ENCODE assay signal across 8 mouse cellular contexts in genomic region chr12:70494494-70495281, GRCm38 (mm10). TPM values are rescaled to one million over a fixed set of nuclear protein-coding genes. Genes with fewer than 3 reads are reported as not detected.
DNase-seq lines count a peak whose midpoint lies in the region; ATAC-seq and TF ChIP-seq lines count a peak whose summit lies in the region.

No protein-coding gene starts in this region.

- TF ChIP-seq CTCF in layer of hippocampus, adult 2 months (conservative IDR thresholded peaks at IDR 0.05), result peak; percentile 86
- peak; percentile 59 for TF ChIP-seq CTCF in cortical plate, adult 2 months (IDR thresholded peaks at IDR 0.05; ENCODE audit: extremely low read depth, insufficient read depth, low read length)
- TF ChIP-seq CTCF in thymus, adult 2 months (IDR thresholded peaks at IDR 0.05; ENCODE audit: borderline replicate concordance, control insufficient read depth, extremely low read depth, insufficient read depth, low read length, poor library complexity), result no peak

- H3K9me3 ChIP-seq in heart, embryonic 16.5 days (replicated peaks; ENCODE audit: control insufficient read depth, low read length), result 0 out of 2 replicates have a peak, but pooled peaks cover 3% of the 10 kb centered on the region

- H3K36me3 ChIP-seq in heart, embryonic 16.5 days (ENCODE audit: control insufficient read depth, insufficient read depth), result no peaks in the 10 kb centered on the region
- no peaks in the 10 kb centered on the region for H3K36me3 ChIP-seq in thymus, adult 2 months (ENCODE audit: control insufficient read depth, insufficient read depth, low read length)

- DNase-seq in layer of hippocampus, adult 2 months (ENCODE audit: low spot score in 2 of 2), result peak; percentile 42 to 61
- no peak for DNase-seq in layer of hippocampus, adult 9-10 months (ENCODE audit: low spot score)
- peak; percentile 90 for DNase-seq in NIH3T3 (ENCODE audit: low read depth)
- DNase-seq in kidney, postnatal 14 days, result peak; percentile 54
- peak; percentile 77 for DNase-seq in mesoderm, embryonic 11.5 days (ENCODE audit: low read depth, low spot score)
- DNase-seq in thymus, adult 2 months, result peak; percentile 54

- H3K9ac ChIP-seq in heart, embryonic 16.5 days (ENCODE audit: low read length), result no peak overlapping the region

- H3K4me3 ChIP-seq in layer of hippocampus, adult 2 months, result no peak overlapping the region
- H3K4me3 ChIP-seq in cortical plate, adult 2 months (ENCODE audit: insufficient read depth, low read length), result no peak overlapping the region
- no peak overlapping the region for H3K4me3 ChIP-seq in heart, embryonic 16.5 days (ENCODE audit: low read length)
- no peak overlapping the region for H3K4me3 ChIP-seq in thymus, adult 2 months (ENCODE audit: control insufficient read depth, insufficient read depth, low read length)

- 0 out of 2 replicates have a peak, but pooled peaks have one; percentile 55 for ATAC-seq in heart, embryonic 16.5 days (replicated peaks; ENCODE audit: extremely low read depth, insufficient read depth, low FRiP score)

- WGBS in heart, embryonic 16.5 days, result 45% methylated on average over 10 of the region's 10 CpGs
- 65% methylated on average over 10 of the region's 10 CpGs for WGBS in thymus, adult 2 months

- no peak for TF ChIP-seq POLR2A in cortical plate, adult 2 months (IDR thresholded peaks at IDR 0.05; ENCODE audit: extremely low read depth, insufficient read depth, low read length)
- TF ChIP-seq POLR2A in thymus, adult 2 months (IDR thresholded peaks at IDR 0.05; ENCODE audit: control insufficient read depth, extremely low read depth, insufficient read depth, low read length, poor library complexity), result no peak

- no peaks in the 10 kb centered on the region for H3K27me3 ChIP-seq in heart, embryonic 16.5 days (ENCODE audit: control insufficient read depth, insufficient read depth, low read length)
- H3K27me3 ChIP-seq in thymus, adult 2 months (ENCODE audit: control insufficient read depth, insufficient read depth, low read length), result no peaks in the 10 kb centered on the region

- H3K4me2 ChIP-seq in heart, embryonic 16.5 days (ENCODE audit: low read depth, low read length), result no peak overlapping the region

- no peak overlapping the region for H3K27ac ChIP-seq in layer of hippocampus, adult 2 months
- no peak overlapping the region for H3K27ac ChIP-seq in cortical plate, adult 2 months (ENCODE audit: insufficient read depth, low read length)
- H3K27ac ChIP-seq in heart, embryonic 16.5 days (ENCODE audit: low read length), result no peak overlapping the region
- H3K27ac ChIP-seq in thymus, adult 2 months (ENCODE audit: control insufficient read depth, insufficient read depth, low read length), result no peak overlapping the region

- no peaks in the 10 kb centered on the region for H3K4me1 ChIP-seq in cortical plate, adult 2 months (ENCODE audit: control insufficient read depth, insufficient read depth, low read length)
- no peaks in the 10 kb centered on the region for H3K4me1 ChIP-seq in heart, embryonic 16.5 days (ENCODE audit: control insufficient read depth, insufficient read depth, low read length)
- H3K4me1 ChIP-seq in thymus, adult 2 months (replicated peaks; ENCODE audit: control insufficient read depth, insufficient read depth, low read length), result no peaks in the 10 kb centered on the region

RNA-seq across cellular contexts. Expression of gene Tmx1, which starts 41.8 kb away (rescaled TPM):
- total RNA-seq in layer of hippocampus, adult 2 months (2021), result 10 to 100 TPM; 29.1 to 30.2 TPM
- polyA plus RNA-seq in cortical plate, adult 2 months (2012; rRNA removed), result 25.1 and 26.5 TPM in 2 replicates
- polyA plus RNA-seq in heart, embryonic 16.5 days (2015; fragmentation: Nextera tagmentation; extraction: Ambion mirVana), result 71.4 and 79.4 TPM in 2 replicates
- polyA plus RNA-seq in thymus, adult 2 months (2012; rRNA removed), result 10.3 and 11.1 TPM in 2 replicates
